ENCODE assay signal across 30 mouse cellular contexts in the genomic region with DNA sequence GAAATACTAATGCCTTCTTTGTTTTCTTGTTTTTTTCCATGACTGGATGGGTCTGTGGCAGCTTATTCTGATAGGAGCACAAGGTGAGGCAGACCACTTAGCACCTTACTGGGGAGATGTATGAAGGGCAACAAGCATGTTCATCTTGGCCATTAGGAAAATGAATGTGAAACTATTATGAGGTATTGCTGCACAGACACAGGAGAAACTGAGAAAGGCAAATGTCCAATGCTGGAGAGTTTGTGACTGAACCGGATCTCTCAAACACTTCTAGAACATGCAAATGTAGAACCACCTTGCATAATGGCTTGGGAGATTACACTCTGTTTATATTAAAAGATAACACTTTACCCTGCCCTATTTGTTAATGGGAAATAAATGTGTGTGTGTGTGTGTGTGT. TPM values are rescaled to one million over a fixed set of nuclear protein-coding genes. Genes with fewer than 3 reads are reported as not detected.
"Had no signal": no experiment of that assay in that cellular context is flagged by ENCODE, and none has a peak within 500 bp of the region (broad histone marks: within the 10 kb centered on the region; RNA-seq: fewer than 3 reads in every experiment).

No protein-coding gene starts in this region.

- ATAC-seq: forebrain, embryonic 13.5 days; forebrain, embryonic 14.5 days; forebrain, embryonic 15.5 days; forebrain, embryonic 16.5 days; forebrain, postnatal 0 days had no signal

- H3K4me3 ChIP-seq: embryonic facial prominence, embryonic 10.5 days; embryonic facial prominence, embryonic 12.5 days; embryonic facial prominence, embryonic 13.5 days; embryonic facial prominence, embryonic 15.5 days; erythroblast, embryonic 14.5 days; forebrain, embryonic 10.5 days; forebrain, embryonic 12.5 days; forebrain, embryonic 13.5 days; forebrain, embryonic 15.5 days; gastrocnemius, adult 2 months; heart, adult 2 months had no signal

- DNase-seq: cerebellum, adult 8-10 months; cerebellum, adult 9-10 months; cerebellum, adult 9-11 months; cerebellum, postnatal 10 days; cerebellum, postnatal 14 days; cerebellum, postnatal 25 days; cerebellum, postnatal 36 days; embryo, embryonic 11 days; forebrain, postnatal 0 days; gastrocnemius, adult 2 months; gastrocnemius, postnatal 10 days; gastrocnemius, postnatal 14 days; gastrocnemius, postnatal 25 days; gastrocnemius, postnatal 36 days; heart, adult 11 months; heart, adult 18-20 months; heart, adult 2 months had no signal

- H3K9ac ChIP-seq: embryonic facial prominence, embryonic 12.5 days; embryonic facial prominence, embryonic 13.5 days; embryonic facial prominence, embryonic 15.5 days; forebrain, embryonic 12.5 days; forebrain, embryonic 13.5 days; forebrain, embryonic 15.5 days; forebrain, postnatal 0 days had no signal

- H3K36me3 ChIP-seq: embryonic facial prominence, embryonic 10.5 days; embryonic facial prominence, embryonic 12.5 days; embryonic facial prominence, embryonic 13.5 days; embryonic facial prominence, embryonic 15.5 days; forebrain, embryonic 10.5 days; forebrain, embryonic 12.5 days; forebrain, embryonic 15.5 days had no signal

- H3K27ac ChIP-seq: embryonic facial prominence, embryonic 10.5 days; embryonic facial prominence, embryonic 12.5 days; embryonic facial prominence, embryonic 13.5 days; embryonic facial prominence, embryonic 15.5 days; forebrain, embryonic 10.5 days; forebrain, embryonic 12.5 days; forebrain, embryonic 13.5 days; forebrain, embryonic 15.5 days; gastrocnemius, adult 2 months; heart, adult 2 months had no signal

- H3K4me2 ChIP-seq: embryonic facial prominence, embryonic 12.5 days; embryonic facial prominence, embryonic 13.5 days; embryonic facial prominence, embryonic 15.5 days; forebrain, embryonic 12.5 days; forebrain, embryonic 13.5 days; forebrain, embryonic 15.5 days had no signal

- H3K9me3 ChIP-seq: embryonic facial prominence, embryonic 12.5 days; embryonic facial prominence, embryonic 13.5 days; embryonic facial prominence, embryonic 15.5 days; forebrain, embryonic 15.5 days had no signal

- H3K4me1 ChIP-seq: embryonic facial prominence, embryonic 10.5 days; embryonic facial prominence, embryonic 12.5 days; embryonic facial prominence, embryonic 13.5 days; embryonic facial prominence, embryonic 15.5 days; forebrain, embryonic 10.5 days; forebrain, embryonic 12.5 days; forebrain, embryonic 13.5 days; forebrain, embryonic 15.5 days had no signal

- H3K27me3 ChIP-seq: embryonic facial prominence, embryonic 12.5 days; embryonic facial prominence, embryonic 13.5 days; embryonic facial prominence, embryonic 15.5 days; forebrain, embryonic 12.5 days; forebrain, embryonic 13.5 days; forebrain, embryonic 15.5 days had no signal

RNA-seq across cellular contexts. Expression of gene Cadps, which starts 54.0 kb away (rescaled TPM):
- total RNA-seq: common myeloid progenitor, adult 5-6 weeks; gastrocnemius, postnatal 36 days; granulocyte monocyte progenitor cell, adult 5-6 weeks had no signal
- polyA plus RNA-seq: erythroblast, embryonic 14.5 days had no signal
